Mouse (Mus musculus) ES-E14 (cell line): Measurements from ENCODE around the gene Lsm14a. TPM values are rescaled to one million over a fixed set of nuclear protein-coding genes. Genes with fewer than 3 reads are reported as not detected.

Source experiments
- DNase-seq: peaks from one replicate; pipeline ENCODE4 v3.0.0-alpha.2; 2013; ENCODE audit warnings: low read depth, low spot score
- H3K27ac ChIP-seq: 2 replicates; pipeline ENCODE4 v1.5.1; 2012; ENCODE audit warnings: low read depth, mild to moderate bottlenecking, low read length, moderate library complexity, mixed read lengths; ENCODE audit not compliant: poor library complexity, insufficient read depth, severe bottlenecking
- H3K36me3 ChIP-seq: 2 replicates; pipeline ENCODE4 v1.6.1; 2012; ENCODE audit warnings: mild to moderate bottlenecking, low read length, moderate library complexity, mixed read lengths; ENCODE audit not compliant: control insufficient read depth, poor library complexity, insufficient read depth, severe bottlenecking
- H3K4me1 ChIP-seq, 2 experiments: fragments of 150-350 bp in 1 of 2; sonication (generic) in 1 of 2; 2 replicates each; pipeline ENCODE4 v1.6.1; 2012; ENCODE audit warnings: low read length in 2 of 2, mild to moderate bottlenecking in 1 of 2, mixed read lengths in 1 of 2; ENCODE audit not compliant: control insufficient read depth in 2 of 2, insufficient read depth in 2 of 2, poor library complexity in 1 of 2
- H3K4me3 ChIP-seq, 2 experiments: fragments of 150-350 bp in 1 of 2; sonication (generic) in 1 of 2; 2 replicates each; pipeline ENCODE4 v1.5.1; 2012; ENCODE audit warnings: low read length in 2 of 2, low read depth in 1 of 2, mild to moderate bottlenecking in 1 of 2, mixed read lengths in 1 of 2; ENCODE audit not compliant: insufficient read depth in 1 of 2, poor library complexity in 1 of 2, severe bottlenecking in 1 of 2
- H3K9ac ChIP-seq: 2 replicates; pipeline ENCODE4 v1.6.1; 2012; ENCODE audit warnings: low read depth, mild to moderate bottlenecking, low read length, mixed read lengths; ENCODE audit not compliant: poor library complexity, insufficient read depth, severe bottlenecking
- H3K9me3 ChIP-seq: fragments of 150-350 bp; sonication (generic); 2 replicates; pipeline ENCODE4 v1.6.1; 2012; ENCODE audit warnings: low read depth, mild to moderate bottlenecking, low read length; ENCODE audit not compliant: control insufficient read depth, insufficient read depth
- CHD2 ChIP-seq: IDR thresholded peaks from 2 replicates; pipeline ENCODE4 v1.6.1; 2014; ENCODE audit warnings: mild to moderate bottlenecking, low read depth, low read length, inconsistent platforms
- HCFC1 ChIP-seq: IDR thresholded peaks from 2 replicates; pipeline ENCODE4 v1.6.1; 2012; ENCODE audit warnings: low read length, inconsistent platforms, borderline replicate concordance; ENCODE audit not compliant: insufficient read depth
- MAFK ChIP-seq: IDR thresholded peaks from 2 replicates; pipeline ENCODE4 v1.6.1; 2014; ENCODE audit warnings: mild to moderate bottlenecking, low read depth, low read length, inconsistent platforms; ENCODE audit not compliant: insufficient read depth
- ZC3H11A ChIP-seq: IDR thresholded peaks from 2 replicates; pipeline ENCODE4 v1.6.1; 2012; ENCODE audit warnings: low read depth, mild to moderate bottlenecking, inconsistent platforms, low read length, borderline replicate concordance
- ZNF384 ChIP-seq: IDR thresholded peaks from 2 replicates; pipeline ENCODE4 v1.6.1; 2012; ENCODE audit warnings: low read depth, low read length, inconsistent platforms
- in situ Hi-C, 2 experiments: fragments of 600-800 bp; cut with MboI; formaldehyde crosslinking; loops; one replicate each; pipeline ENCODE4 v1.15.1; 2025; ENCODE audit warnings: low sequenced_read_pairs in 2 of 2, inconsistent platforms in 1 of 2; ENCODE audit not compliant: unreplicated experiment in 2 of 2
- total RNA-seq: library from RNA; depleted of rRNA; stranded (reverse); fragments of 300-350 nt; gene quantifications from 2 replicates; pipeline ENCODE4 v1.2.3, GENCODE M21; 2012

The Lsm14a gene
- total RNA-seq, 1 experiment = 72.7 TPM

- H3K27ac ChIP-seq = no peak overlapping the region
- 0 out of 4 replicates have a peak, but pooled peaks cover 0 to 1% of the 10 kb centered on the region in 2 experiments for H3K4me1 ChIP-seq
- H3K9me3 ChIP-seq = no peaks in the 10 kb centered on the region
- H3K36me3 ChIP-seq = peaks cover 17% of the 10 kb centered on the region
- TF ChIP-seq HCFC1 (no peak), CHD2 (no peak), MAFK (no peak), ZNF384 (no peak)
- no peak for DNase-seq
- H3K4me3 ChIP-seq = no peak overlapping the region
- in situ Hi-C loops = no loop called here
- H3K9ac ChIP-seq = no peak overlapping the region
Observed at GRCm38 (mm10) chr7:34373906-34374305, 19.2 kb downstream of the Lsm14a start.

- DNase-seq = peak; percentile 11
- no peak overlapping the region for H3K27ac ChIP-seq
- no peak overlapping the region for H3K4me3 ChIP-seq
- H3K9me3 ChIP-seq = no peaks in the 10 kb centered on the region
- H3K9ac ChIP-seq = no peak overlapping the region
- TF ChIP-seq CHD2 (no peak), ZNF384 (no peak), ZC3H11A (no peak), MAFK (no peak), HCFC1 (no peak)
- peaks cover 13% of the 10 kb centered on the region for H3K36me3 ChIP-seq
- H3K4me1 ChIP-seq = no peaks in the 10 kb centered on the region
- in situ Hi-C loops = loop anchor here in 1 of 2 experiments (10.0 kb wide), 1 partner anchor 101 kb away; the partner anchor contains the start of gene Gm6096
Observed at GRCm38 (mm10) chr7:34355629-34356028, 37.5 kb downstream of the Lsm14a start.

GRCm38 (mm10) chr7:34351997-34352396 is 41.1 kb downstream of the Lsm14a start:
- TF ChIP-seq ZC3H11A (no peak), HCFC1 (no peak), MAFK (no peak), ZNF384 (no peak), CHD2 (no peak)
- no peak overlapping the region for H3K4me3 ChIP-seq
- no peak overlapping the region for H3K27ac ChIP-seq
- no peaks in the 10 kb centered on the region for H3K4me1 ChIP-seq
- H3K9ac ChIP-seq = no peak overlapping the region
- peaks cover 27% of the 10 kb centered on the region for H3K36me3 ChIP-seq
- DNase-seq = peak; percentile 22
- H3K9me3 ChIP-seq = no peaks in the 10 kb centered on the region
- in situ Hi-C loops = loop anchor here in 1 of 2 experiments (10.0 kb wide), 1 partner anchor 97 kb away; the partner anchor contains the start of gene Gm6096

- in situ Hi-C loops = loop anchor here in 1 of 2 experiments (10.0 kb wide), 1 partner anchor 95 kb away; the partner anchor contains the start of gene Gm6096
Observed at GRCm38 (mm10) chr7:34350166-34350565, 42.9 kb downstream of the Lsm14a start.

GRCm38 (mm10) chr7:34348011-34348410 is 45.1 kb downstream of the Lsm14a start:
- H3K36me3 ChIP-seq = peaks cover 42% of the 10 kb centered on the region
- no peak for TF ChIP-seq HCFC1
- TF ChIP-seq ZC3H11A = no peak
- no peak for TF ChIP-seq CHD2
- no peak for TF ChIP-seq MAFK
- TF ChIP-seq ZNF384 = no peak
- no peak overlapping the region for H3K27ac ChIP-seq
- H3K9ac ChIP-seq = no peak overlapping the region
- no peaks in the 10 kb centered on the region for H3K9me3 ChIP-seq
- DNase-seq = no peak
- in situ Hi-C loops = no loop called here
- H3K4me3 ChIP-seq = no peak overlapping the region
- no peaks in the 10 kb centered on the region for H3K4me1 ChIP-seq

More at GRCm38 (mm10) chr7:34350166-34350565, 42.9 kb downstream of the Lsm14a start:
- Histone ChIP-seq H3K4me3 (no peak overlapping the region), H3K36me3 (peaks cover 35% of the 10 kb centered on the region), H3K4me1 (no peaks in the 10 kb centered on the region), H3K9me3 (no peaks in the 10 kb centered on the region), H3K27ac (no peak overlapping the region), H3K9ac (no peak overlapping the region)
- DNase-seq = no peak
- TF ChIP-seq HCFC1 = no peak
- no peak for TF ChIP-seq ZNF384
- no peak for TF ChIP-seq ZC3H11A
- no peak for TF ChIP-seq MAFK
- TF ChIP-seq CHD2 = no peak
